Mouse (Mus musculus) lung, postnatal 0 days (tissue): ENCODE results near the gene Slc4a7.

ENCODE experiments used
- CTCF ChIP-seq: IDR thresholded peaks from 2 replicates; pipeline ENCODE4 v1.5.1; 2016; ENCODE audit warnings: antibody characterized with exemption, mild to moderate bottlenecking
- EP300 ChIP-seq: IDR thresholded peaks from 2 replicates; pipeline ENCODE4 v1.6.1; 2016; ENCODE audit warnings: antibody characterized with exemption, mild to moderate bottlenecking, control low read depth

- TF ChIP-seq CTCF, result no peak
- no peak for TF ChIP-seq EP300
These were observed 87.9 kb downstream of the Slc4a7 start for GRCm38 (mm10) chr14:14789840-14790470.
